Mouse (Mus musculus): Measurements from ENCODE around the gene Rint1. TPM values are rescaled to one million over a fixed set of nuclear protein-coding genes. Genes with fewer than 3 reads are reported as not detected.

Gene Rint1
- polyA plus RNA-seq, 1 experiment from 2014 or later = 41.9 TPM

Other genes with a start within 250 kb of the Rint1 start
- 45.2 and 47.6 TPM in 2 replicates for gene Srpk2, start 103.1 kb upstream of the Rint1 start, polyA plus RNA-seq (2015; fragmentation: Nextera tagmentation; extraction: Ambion mirVana)
- gene Pus7, start 4.0 kb upstream of the Rint1 start, polyA plus RNA-seq (2015; fragmentation: Nextera tagmentation; extraction: Ambion mirVana) = 33.5 and 34.0 TPM in 2 replicates
- 123 and 131 TPM in 2 replicates for gene Tomm7, start 56.5 kb downstream of the Rint1 start, polyA plus RNA-seq (2015; fragmentation: Nextera tagmentation; extraction: Ambion mirVana)
- gene Fam126a, start 243.0 kb downstream of the Rint1 start, polyA plus RNA-seq (2015; fragmentation: Nextera tagmentation; extraction: Ambion mirVana) = 23.2 and 24.4 TPM in 2 replicates